Mouse (Mus musculus) heart, postnatal 4 days (tissue): Measurements from ENCODE around the gene Adh1. TPM values are rescaled to one million over a fixed set of nuclear protein-coding genes. Genes with fewer than 3 reads are reported as not detected.

ENCODE experiments used
- DNase-seq: peaks from one replicate; pipeline ENCODE4 v3.0.0; 2021
- total RNA-seq, 2 experiments: library from RNA; stranded (reverse); gene quantifications; 2 replicates each; pipeline ENCODE4 v1.2.3; 2021

Adh1 gene
- total RNA-seq: 10 to 100 TPM; 13.3 to 13.5 TPM

GRCm38 (mm10) chr3:138260721-138261669, at the start of gene Adh1:
Gene Adh1, plus strand, starts transcription at chr3:138260991.
- no peak for DNase-seq

DNA sequence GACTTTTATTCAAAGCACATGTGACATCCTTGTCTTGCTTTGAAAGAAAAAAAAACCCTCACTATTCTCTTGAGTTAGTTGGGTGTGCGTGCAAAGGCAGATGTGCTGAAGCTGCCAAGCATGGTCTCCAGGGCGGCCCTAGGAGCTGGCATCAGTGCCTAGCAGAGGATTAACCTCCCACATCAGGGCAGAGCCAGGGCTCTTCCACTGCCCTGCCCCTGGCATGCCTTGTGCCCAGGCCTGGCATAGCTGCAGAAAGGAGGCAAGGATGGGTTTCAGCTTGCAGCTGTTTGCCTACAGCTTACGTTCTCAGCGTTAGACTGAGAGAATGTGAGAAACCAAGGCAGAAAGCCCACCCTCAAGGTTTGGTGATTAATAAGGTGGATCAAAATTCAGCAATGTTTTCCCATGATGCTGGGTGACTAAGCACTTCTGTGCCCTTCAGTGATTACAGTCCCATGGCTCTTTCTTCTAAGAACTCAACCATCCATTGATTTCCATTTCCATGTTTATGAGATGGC, 48.3 kb upstream of the Adh1 start:
- no peak for DNase-seq

DNA sequence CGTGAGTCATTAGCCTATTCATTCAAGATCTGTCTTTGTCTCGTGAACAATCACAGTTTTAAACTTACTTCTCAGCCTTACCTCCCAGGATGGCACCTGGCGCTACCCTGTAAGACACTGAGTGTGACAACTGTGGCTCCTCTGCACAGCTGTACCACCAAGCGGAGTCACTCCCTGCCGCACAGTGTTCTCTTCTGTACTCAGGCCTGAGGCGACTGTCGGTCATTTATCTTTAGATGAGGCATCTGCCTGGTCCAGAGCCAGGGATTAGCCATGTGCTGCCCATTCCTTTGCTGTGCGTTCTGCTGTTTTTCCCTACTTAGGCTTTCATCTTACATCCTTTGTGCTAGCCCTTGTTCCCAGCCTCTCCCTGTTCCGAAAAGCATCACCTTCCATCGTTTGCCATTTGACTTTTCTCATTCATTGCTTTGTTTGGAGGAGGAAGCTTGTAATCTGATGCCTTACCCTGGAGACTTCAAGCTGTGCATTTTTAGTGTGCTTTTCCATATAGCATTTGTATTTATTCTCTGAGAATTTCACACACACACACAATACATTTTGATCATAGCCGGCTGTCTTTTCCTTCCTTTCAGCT, 45.3 kb upstream of the Adh1 start:
- DNase-seq: no peak

- DNase-seq: no peak
These were observed 44.7 kb upstream of the Adh1 start for GRCm38 (mm10) chr3:138216091-138216490.

DNA sequence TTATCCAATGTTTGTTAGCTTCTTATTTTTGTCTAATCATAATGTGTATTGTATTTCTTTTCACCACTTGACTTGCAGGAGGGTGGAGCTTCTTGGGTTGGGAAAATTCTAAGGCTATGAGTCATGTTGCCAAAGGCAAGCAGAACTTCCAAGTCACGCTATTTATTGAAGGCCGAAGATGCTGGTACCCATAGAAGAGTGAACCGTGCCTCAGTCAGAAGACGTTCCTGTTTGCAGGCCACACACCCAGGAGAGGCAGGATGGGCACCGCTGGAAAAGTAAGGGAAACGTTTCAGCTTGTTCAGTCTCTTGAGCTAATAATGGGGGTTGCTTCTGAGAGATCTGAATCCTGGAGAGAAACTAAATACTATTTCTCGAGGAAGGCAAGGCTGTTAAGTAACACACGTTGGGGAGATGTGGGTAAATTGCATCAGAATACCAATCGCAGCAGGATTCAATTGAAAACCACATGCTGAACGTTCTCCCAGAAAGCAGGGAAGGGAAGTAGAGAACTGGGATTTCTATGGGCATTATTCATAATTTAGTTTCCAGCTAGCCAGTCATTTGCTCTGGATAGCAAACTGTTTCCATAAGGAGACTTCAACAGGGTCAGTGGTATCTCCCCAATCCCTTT, 43.0 kb upstream of the Adh1 start, which contains the start of gene Adh7:
Gene Adh7, plus strand, starts transcription at position 130 of the 634 bp plus-strand sequence.
- no peak for DNase-seq

GRCm38 (mm10) chr3:138221116-138221515, 39.7 kb upstream of the Adh1 start:
- DNase-seq: no peak

DNA sequence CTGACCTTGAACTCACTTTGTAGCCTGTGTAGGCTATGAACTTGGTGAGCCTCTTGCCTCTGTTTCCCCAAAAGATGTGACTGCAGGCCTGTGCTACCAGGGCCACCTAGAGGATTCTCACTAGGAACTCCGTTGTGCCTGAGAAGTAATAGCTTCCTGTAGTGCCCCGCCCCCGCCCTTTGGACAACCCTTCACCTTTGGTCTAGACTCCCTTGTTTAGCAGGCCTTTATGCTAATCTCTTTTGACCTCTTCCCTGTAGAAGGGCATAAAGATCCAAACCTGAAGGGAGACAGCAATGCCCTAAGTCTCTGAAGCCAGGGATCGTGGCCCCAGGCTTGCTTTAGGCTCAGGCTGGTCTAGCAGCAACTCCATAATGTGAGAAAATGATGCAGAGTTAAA, 38.3 kb upstream of the Adh1 start:
- DNase-seq: no peak

- DNase-seq: peak; percentile 74
These were observed 37.8 kb upstream of the Adh1 start for GRCm38 (mm10) chr3:138222952-138223351.

GRCm38 (mm10) chr3:138224363-138224954, 36.3 kb upstream of the Adh1 start:
- DNase-seq: no peak

DNA sequence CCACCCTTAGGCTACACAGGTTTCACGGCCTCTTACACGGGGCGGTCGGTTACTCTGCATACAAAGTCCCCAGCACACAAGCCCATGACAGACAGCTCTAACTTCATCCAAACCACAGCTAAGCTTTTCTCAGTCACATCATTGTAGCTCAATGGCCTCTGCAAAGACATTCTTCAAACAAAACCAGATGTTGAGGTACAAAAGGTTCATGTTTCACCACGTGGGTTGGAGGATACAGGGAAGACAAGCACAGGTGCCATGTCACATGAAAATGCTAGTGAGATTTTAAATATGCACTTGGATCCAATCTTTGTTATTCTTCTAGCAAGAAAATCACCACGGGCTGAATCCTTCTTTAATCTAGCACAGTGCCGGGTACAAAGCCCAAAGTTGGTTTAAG, 35.5 kb upstream of the Adh1 start:
- no peak for DNase-seq

DNA sequence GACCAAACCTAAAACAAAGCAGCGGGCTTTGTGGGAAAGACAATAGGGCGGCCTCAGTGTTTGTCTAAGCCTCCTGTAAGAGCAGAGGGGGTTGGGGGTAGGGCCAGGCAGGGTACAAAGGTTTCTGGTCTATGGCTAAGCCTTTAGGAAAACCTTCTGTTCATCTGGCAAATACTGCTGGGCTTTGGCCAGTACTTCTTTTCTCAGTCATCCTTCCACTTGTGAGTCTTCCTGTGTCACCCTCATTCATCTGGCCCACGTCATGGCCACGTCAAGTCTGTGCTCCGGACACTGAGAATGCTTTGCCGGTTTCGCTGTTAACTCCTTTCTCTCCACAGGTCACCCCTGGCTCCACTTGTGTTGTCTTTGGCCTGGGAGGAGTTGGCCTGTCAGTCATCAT, 34.9 kb upstream of the Adh1 start:
- no peak for DNase-seq

GRCm38 (mm10) chr3:138226476-138226875, 34.3 kb upstream of the Adh1 start:
- DNase-seq: no peak

DNA sequence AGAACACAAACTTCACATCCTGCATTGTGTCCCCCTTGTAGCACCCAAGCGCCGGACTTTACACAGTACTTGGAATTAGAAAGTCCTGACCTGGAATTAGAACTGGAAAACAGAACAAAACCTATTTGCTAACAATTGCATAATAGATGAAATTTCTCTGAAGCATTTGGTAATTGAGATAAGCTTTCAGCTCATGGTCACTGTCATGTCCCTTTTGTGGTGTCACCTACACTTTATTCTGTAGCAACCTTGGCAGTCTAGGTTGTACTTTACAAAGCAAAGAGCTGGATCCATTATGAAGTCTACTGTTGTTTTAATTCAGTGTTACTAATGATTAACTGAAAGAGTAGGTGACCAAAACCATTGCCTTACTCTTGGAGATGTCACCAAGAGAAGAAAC, 33.7 kb upstream of the Adh1 start:
- no peak for DNase-seq

- no peak for DNase-seq
These were observed 33.0 kb upstream of the Adh1 start for GRCm38 (mm10) chr3:138227782-138228181.

- DNase-seq: no peak
These were observed 31.3 kb upstream of the Adh1 start for GRCm38 (mm10) chr3:138229448-138229847.

GRCm38 (mm10) chr3:138230266-138230665, 30.5 kb upstream of the Adh1 start:
- no peak for DNase-seq

DNA sequence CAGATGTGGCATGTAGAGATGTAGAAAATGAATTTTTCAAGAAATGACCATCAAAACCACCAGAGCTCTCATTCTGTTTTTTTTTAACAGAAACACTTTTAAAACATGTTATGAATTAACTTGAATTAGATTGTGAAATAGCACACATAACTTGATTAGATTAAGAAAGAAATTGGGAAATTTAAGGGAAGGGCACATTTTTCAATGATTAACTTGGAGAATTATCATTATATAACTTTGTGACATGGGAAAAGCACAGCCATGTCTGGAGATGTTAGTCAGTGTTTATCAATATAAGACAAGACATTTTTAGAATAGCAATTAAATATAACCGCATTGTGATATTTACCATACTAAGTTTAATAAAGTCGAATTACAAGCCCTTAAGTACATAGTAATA, 29.3 kb upstream of the Adh1 start:
- no peak for DNase-seq

DNA sequence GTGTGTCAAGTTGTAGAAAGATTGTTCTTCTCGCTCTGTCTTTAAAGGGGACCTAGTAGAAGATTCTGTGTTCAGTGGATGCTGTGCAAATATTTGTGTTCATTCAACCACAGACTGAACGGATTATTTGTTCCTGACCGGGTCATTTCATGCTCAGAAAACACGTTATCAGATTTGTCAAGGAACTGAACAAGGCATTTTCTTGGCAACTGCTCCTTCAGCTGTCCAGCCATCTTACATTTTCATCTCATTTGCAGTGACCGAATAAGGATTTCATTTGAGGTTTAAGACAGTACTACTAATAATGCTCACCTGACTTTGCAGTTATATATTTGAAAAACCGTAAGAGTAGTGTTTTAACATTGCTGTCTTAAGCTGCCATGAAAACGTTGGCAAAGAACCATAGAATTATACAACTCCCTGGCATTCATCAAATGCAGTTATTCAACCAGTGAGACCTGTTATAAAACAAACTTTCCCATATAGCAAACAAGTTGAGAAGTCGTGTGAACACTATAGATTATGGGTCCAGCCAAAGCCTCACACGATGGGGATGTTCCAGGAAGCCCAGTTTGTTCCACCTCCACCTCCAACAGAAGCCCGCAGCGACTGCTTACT, 24.1 kb upstream of the Adh1 start:
- no peak for DNase-seq

DNA sequence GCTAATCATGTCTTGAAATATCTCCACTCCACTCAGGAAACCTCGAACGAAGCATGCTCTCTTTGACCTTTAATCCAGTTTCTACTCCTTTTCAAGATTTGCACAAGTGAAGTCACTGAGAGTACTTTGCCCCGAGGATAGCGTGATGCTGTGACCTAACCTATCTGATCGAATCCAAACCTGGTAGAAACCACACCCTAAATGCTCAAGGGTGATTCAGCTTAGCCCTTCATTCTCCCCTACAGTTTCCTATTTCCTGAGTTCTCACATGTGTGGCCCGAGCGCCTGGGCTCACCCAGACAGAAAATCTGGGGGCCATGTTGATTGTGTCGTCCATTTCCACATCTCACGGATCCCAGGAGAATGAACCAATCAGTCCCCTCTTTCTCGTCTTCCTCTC, 22.7 kb upstream of the Adh1 start:
- DNase-seq: no peak

DNA sequence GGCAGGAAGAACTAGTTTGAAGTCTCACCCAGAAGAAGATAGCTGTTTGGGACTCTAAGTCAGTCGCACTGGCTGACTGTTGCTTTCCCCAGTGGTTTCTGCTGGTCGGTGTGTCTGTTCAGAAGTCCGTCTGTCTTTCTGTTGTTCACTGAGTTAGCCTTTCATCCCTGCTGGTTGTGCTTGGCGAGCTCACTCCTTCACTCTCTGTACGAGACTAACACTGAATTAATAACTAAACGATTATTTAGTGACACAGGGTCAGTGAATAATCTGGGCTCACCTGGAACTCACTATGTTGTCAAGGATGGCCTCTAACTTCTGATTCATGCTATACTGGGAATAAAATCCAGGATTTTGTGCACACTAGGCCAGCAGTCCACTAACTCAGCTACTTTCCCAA, 21.3 kb upstream of the Adh1 start:
- no peak for DNase-seq

DNA sequence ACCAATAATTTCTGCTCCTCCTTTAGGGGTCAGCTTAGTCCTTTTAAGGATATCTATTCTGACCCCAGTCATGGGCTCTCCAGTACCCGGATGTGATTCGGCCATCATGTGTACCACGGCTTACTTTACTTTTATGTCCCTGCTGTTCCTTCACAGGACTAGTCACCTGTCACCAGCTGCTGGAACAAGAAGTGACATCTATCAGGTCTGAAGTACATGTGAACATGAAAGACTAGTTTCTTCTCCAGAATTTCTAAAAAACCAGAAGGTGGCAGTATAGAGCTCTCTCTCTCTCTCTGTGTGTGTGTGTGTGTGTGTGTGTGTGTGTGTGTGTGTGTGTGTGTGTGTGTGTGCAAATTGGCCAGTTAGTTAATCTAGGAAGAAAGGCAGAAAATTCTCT, 20.4 kb upstream of the Adh1 start:
- no peak for DNase-seq

DNA sequence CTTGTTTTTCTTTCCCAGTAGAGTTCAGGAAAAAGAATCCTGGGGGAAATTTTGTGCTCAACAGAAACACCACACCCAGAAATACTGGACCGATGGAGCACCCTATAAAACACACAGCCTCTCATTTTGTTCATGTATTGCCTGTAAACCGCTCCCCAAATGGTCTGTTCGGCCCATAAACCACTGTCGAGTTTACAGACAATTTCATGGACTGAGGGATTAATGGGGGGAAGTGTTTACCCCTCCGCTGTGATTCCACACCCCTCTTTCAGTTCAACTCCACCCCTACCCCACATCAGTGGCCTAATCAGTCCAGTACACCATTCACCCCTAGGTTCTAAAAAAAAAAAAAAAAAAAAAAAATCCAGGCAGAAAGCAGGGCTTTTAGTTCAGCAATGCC, 19.8 kb upstream of the Adh1 start:
- no peak for DNase-seq
